Mouse (Mus musculus) kidney, postnatal 0 days (tissue): ENCODE measurements at regions not wholly inside any gene's neighbourhood (a gene's known extent, or its start where the extent isn't known, plus 50 kb on each side); places are given as distances from the start of the nearest gene placed in this dataset.
A peak's percentile ranks its signal among the peaks of the same experiment; 100 is the strongest.

Experiments
- ATAC-seq: fragments of 200-750 bp; cut with Nextera tagmentation; replicated peaks from 2 replicates; pipeline ENCODE4 v1.8.0; 2017; ENCODE audit warnings: low read depth, moderate number of reproducible peaks, moderate TSS enrichment, moderate library complexity; ENCODE audit not compliant: low FRiP score
- DNase-seq: peaks from one replicate; pipeline ENCODE4 v3.0.0-alpha.2; 2016; ENCODE audit warnings: low spot score
- H3K27ac ChIP-seq: fragments of 300-500 bp; sonication (generic); 2 replicates; pipeline ENCODE4 v1.5.1; 2014; ENCODE audit warnings: mild to moderate bottlenecking
- H3K27me3 ChIP-seq: fragments of 300-500 bp; sonication (generic); 2 replicates; pipeline ENCODE4 v1.6.1; 2014; ENCODE audit warnings: low read length, mixed read lengths; ENCODE audit not compliant: insufficient read depth
- H3K36me3 ChIP-seq: fragments of 300-500 bp; sonication (generic); 2 replicates; pipeline ENCODE4 v1.6.1; 2014; ENCODE audit warnings: low read length, mixed read lengths; ENCODE audit not compliant: insufficient read depth
- H3K4me1 ChIP-seq: fragments of 300-500 bp; sonication (generic); replicated peaks from 2 replicates; pipeline ENCODE4 v1.6.1; 2014; ENCODE audit warnings: antibody characterized with exemption, low read length, mixed read lengths; ENCODE audit not compliant: insufficient read depth
- H3K4me2 ChIP-seq: fragments of 300-500 bp; sonication (generic); 2 replicates; pipeline ENCODE4 v1.6.1; 2014; ENCODE audit warnings: mild to moderate bottlenecking, low read length, moderate library complexity, mixed read lengths
- H3K4me3 ChIP-seq: fragments of 300-500 bp; sonication (generic); replicated peaks from 2 replicates; pipeline ENCODE4 v1.5.1; 2014; ENCODE audit warnings: low read depth, low read length
- H3K9ac ChIP-seq: fragments of 300-500 bp; sonication (generic); 2 replicates; pipeline ENCODE4 v1.6.1; 2014; ENCODE audit warnings: low read depth, low read length
- H3K9me3 ChIP-seq: fragments of 300-500 bp; sonication (generic); replicated peaks from 2 replicates; pipeline ENCODE4 v1.6.1; 2016; ENCODE audit warnings: low read length, inconsistent platforms, mixed read lengths
- CTCF ChIP-seq: IDR thresholded peaks from 2 replicates; pipeline ENCODE4 v1.5.1; 2016; ENCODE audit warnings: antibody characterized with exemption, low read depth, mild to moderate bottlenecking, moderate library complexity
- WGBS: fragments of 180-500 bp; shearing (Covaris S2); extraction: QIAGEN DNeasy Blood & Tissue Kit; methylation state at CpG from one replicate; pipeline ENCODE4 v1.1.7; 2014; 5-methylcytosine and 5-hydroxymethylcytosine counted together

DNA sequence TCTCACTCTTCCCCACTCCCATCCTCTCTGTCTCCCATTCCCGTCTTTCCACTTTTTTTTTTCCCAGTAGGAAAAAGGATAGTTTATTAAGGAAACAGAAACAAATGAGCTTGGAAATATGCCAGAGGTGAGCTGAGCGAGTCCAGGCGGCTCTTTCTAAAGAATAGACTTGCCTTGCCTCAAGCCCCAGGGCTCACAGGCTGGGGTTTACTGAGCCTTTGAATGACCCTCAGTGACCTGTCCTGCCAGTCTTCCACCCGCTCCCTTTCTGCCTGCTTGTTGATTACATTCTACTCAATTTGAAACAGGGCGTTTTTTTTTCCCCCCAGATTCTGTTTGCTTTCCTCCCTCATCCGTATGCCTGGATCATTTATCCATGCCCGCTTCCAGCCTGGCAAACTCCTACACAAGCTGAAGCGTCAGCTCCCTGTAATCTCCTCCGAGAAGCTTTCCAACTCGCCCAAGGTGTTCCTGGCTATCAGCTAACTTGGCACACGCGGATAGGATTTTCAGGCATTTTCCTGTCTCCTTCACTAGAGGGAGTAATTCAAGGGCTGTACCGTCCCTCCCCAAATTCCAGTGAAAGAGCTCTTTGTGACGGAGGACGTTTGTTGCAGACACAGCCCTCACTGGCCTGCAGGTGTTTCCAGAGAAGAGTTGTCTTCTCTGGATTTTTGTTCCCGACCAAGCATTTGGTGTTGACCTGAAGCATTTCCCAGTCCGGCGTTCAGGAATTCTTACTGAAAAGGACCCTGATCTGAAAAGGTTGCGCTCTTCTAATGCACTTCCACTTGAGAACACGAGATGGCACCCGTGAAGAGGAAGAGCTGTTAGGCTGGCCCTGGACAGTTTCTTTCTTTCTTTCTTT, 59.9 kb upstream of the Zfand6 start:
- Histone ChIP-seq H3K4me1 (no peaks in the 10 kb centered on the region), H3K9ac (peak overlapping the region; percentile 42; the same call in 1 of the 2 replicates), H3K27me3 (no peaks in the 10 kb centered on the region), H3K36me3 (no peaks in the 10 kb centered on the region), H3K4me2 (peak overlapping the region; percentile 65), H3K9me3 (no peaks in the 10 kb centered on the region), H3K4me3 (peak overlapping the region; percentile 39), H3K27ac (no peak overlapping the region)
- ATAC-seq = peak; percentile 33; the same call in 1 of the 2 replicates
- DNase-seq = peak; percentile 82
- peak; percentile 66 for TF ChIP-seq CTCF
- under 1% methylated on average over 21 of the region's 21 CpGs for WGBS

DNA sequence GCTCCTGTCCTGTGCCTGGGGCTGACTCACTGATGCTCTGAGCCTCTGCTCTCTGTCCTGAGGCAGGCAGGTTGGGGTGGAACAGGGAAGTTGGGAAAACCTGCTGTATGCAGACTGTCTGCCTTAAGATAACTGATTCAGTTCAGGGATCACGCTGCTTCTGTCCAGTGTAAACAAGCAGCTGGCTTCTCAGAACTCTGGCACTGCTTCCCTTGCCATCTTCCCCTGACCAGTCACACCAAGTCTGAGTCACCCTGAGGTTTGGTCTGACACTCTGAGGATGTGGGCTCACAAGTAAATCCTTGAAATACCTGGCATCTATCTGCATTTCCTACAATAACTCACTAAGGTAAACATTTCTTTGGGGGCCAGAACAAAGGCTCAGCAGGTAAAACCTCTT, 58.1 kb upstream of the Zfand6 start:
- Histone ChIP-seq H3K9me3 (no peaks in the 10 kb centered on the region), H3K27me3 (no peaks in the 10 kb centered on the region), H3K4me1 (no peaks in the 10 kb centered on the region), H3K9ac (no peak overlapping the region), H3K36me3 (no peaks in the 10 kb centered on the region), H3K27ac (no peak overlapping the region), H3K4me2 (no peak overlapping the region), H3K4me3 (no peak overlapping the region)
- WGBS = 30% methylated on average over 1 of the region's 1 CpGs
- no peak for DNase-seq
- no peak for TF ChIP-seq CTCF
- ATAC-seq = no peak

DNA sequence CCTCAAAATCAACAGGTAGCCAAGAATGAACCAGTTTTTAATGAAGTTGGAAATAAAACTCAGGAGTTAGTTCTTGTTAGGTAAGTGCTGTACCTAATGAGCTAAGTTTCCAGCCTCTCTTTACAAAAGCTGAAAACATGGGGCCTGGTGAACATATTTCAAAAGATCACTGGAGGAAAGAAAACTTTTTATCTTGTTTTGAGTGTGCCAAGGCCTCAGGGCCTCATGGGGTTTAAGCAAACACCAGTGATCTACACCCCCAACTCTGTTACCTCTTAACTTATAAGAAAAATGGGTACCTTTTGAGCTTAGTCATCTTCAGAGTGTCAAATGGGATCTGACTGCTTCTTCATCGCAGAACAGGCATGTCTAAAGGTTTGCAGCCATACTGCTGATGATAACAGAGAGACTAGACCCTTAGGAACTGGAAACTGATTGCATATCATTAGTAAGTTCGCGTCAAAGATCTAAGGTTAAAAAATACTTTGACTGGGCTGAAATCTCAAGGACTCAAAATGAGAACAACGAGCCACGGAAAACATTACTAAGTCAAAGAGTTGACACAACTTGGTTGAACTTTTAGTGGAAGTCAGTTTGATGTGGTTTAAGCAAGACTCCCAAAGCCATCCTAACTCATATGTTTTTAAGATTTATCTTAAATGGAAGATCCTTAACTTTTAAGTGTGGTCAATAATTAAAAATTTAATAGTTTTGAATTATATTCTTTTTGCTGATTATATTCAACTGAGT, 54.7 kb upstream of the Zfand6 start:
- H3K4me2 ChIP-seq = no peak overlapping the region
- H3K27ac ChIP-seq = no peak overlapping the region
- H3K4me1 ChIP-seq = no peaks in the 10 kb centered on the region
- no peaks in the 10 kb centered on the region for H3K9me3 ChIP-seq
- H3K36me3 ChIP-seq = no peaks in the 10 kb centered on the region
- no peaks in the 10 kb centered on the region for H3K27me3 ChIP-seq
- WGBS = 84% methylated on average over 5 of the region's 5 CpGs
- TF ChIP-seq CTCF = no peak
- no peak for DNase-seq
- H3K4me3 ChIP-seq = no peak overlapping the region
- no peak for ATAC-seq
- no peak overlapping the region for H3K9ac ChIP-seq

DNA sequence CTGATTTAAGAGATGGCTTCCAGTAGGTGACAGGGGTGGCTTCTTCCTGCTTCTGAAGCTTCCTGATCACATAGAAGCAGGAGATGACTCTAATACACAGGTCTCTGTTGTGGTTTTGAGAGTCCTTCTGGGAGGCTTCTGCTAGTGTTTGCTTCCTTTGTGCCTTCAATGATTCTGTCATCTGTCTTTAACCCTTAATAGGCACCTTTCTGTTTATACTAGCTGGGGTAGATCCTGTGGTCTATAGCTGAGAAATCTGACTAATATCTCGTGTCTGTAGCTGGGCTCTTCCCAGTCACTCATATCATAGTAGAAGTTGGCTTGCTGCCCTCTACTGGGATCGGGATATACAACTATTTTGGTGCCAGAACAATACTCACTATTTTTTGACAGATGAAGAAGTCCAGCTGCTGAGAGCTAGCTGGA, 50.2 kb upstream of the Zfand6 start:
- TF ChIP-seq CTCF = peak; percentile 65
- H3K4me1 ChIP-seq = no peaks in the 10 kb centered on the region
- H3K27me3 ChIP-seq = no peaks in the 10 kb centered on the region
- 20% methylated on average over 2 of the region's 2 CpGs for WGBS
- no peak overlapping the region for H3K4me3 ChIP-seq
- no peaks in the 10 kb centered on the region for H3K9me3 ChIP-seq
- no peak overlapping the region for H3K4me2 ChIP-seq
- no peak overlapping the region for H3K9ac ChIP-seq
- no peak for ATAC-seq
- DNase-seq = peak; percentile 54
- H3K36me3 ChIP-seq = no peaks in the 10 kb centered on the region
- H3K27ac ChIP-seq = no peak overlapping the region
